Mouse (Mus musculus) lung, adult 2 months (tissue): ENCODE results near the gene Olfr373.

Experiments
- CTCF ChIP-seq: fragments of 200-500 bp; IDR thresholded peaks from 2 replicates; pipeline ENCODE4 v1.5.1; 2011; ENCODE audit warnings: mild to moderate bottlenecking, low read length, control low read depth; ENCODE audit not compliant: insufficient read depth
- POLR2A ChIP-seq: fragments of 200-500 bp; IDR thresholded peaks from 2 replicates; pipeline ENCODE4 v1.6.1; 2011; ENCODE audit warnings: low read depth, mild to moderate bottlenecking, control low read depth, low read length, borderline replicate concordance; ENCODE audit errors: extremely low read depth

DNA sequence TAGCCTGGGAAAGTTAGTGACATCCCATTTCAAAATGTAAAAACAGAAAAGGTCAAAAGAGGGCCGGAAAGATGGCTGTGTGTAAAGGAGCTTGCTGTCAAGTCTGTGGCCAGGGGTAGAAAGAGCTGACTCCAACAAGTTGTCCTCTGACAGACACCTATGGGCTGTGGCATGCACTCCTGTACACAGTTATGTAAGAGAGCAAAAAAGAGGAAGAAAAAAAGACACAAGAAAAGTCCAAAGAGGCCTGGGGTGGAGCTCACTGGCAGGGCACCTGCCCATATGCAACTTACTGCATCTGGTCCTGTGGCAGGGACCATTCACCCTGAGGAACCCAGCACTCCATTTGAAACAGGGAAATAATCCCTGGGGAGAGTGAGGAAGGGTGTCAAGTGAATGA lies 40.5 kb upstream of the Olfr373 start:
- TF ChIP-seq CTCF (no peak), POLR2A (no peak)
